Mouse (Mus musculus): Measurements from ENCODE around the gene Mei1. TPM values are rescaled to one million over a fixed set of nuclear protein-coding genes. Genes with fewer than 3 reads are reported as not detected.

Mei1 gene
- not detected in 2 replicates for polyA plus RNA-seq (2014; fragmentation: Nextera tagmentation; extraction: Ambion mirVana)

DNA sequence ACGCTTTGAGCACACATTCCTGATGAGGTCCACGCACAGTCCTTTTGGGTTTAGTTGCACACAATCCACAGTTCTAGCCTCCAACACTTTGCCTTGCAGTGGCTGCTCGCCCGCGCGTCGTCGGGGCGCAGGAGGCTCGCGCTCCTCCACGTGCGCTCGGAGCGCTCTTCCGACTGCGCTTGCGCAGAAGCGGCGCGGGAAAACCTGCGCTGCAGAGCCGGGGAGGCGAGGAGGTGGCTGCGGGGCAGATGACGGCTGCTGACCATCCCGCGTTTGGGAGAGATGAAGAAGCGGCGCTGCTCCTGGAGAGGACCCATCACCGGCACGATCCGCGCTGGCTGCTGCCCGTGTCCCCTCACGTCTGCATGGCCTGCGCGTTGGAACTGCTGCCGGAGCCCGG lies at the start of gene Mei1:
Gene Mei1 (plus strand): TSS at position 99 of the 400 bp plus-strand sequence.
- Histone ChIP-seq H3K27me3 (ENCODE audit: control insufficient read depth, insufficient read depth, low read length) (peaks cover 22% of the 10 kb centered on the region), H3K4me1 (replicated peaks; ENCODE audit: control insufficient read depth, insufficient read depth, low read length) (no peaks in the 10 kb centered on the region), H3K4me2 (ENCODE audit: low read depth, low read length, severe bottlenecking) (no peak within 1 kb of the TSS), H3K9me3 (ENCODE audit: control insufficient read depth, low read length) (no peaks in the 10 kb centered on the region; the same call in 1 of the 2 replicates), H3K36me3 (ENCODE audit: control insufficient read depth, insufficient read depth, low read length) (no peaks in the 10 kb centered on the region), H3K9ac (ENCODE audit: low read length) (no peak within 1 kb of the TSS), H3K4me3 (ENCODE audit: low read depth, low read length) (no peak within 1 kb of the TSS), H3K27ac (ENCODE audit: low read depth, low read length) (no peak within 1 kb of the TSS)
- WGBS, result 30% methylated on average over 40 of the region's 40 CpGs
- DNase-seq (ENCODE audit: low spot score) (peak; percentile 58), ATAC-seq (replicated peaks; ENCODE audit: low FRiP score) (no peak)

DNA sequence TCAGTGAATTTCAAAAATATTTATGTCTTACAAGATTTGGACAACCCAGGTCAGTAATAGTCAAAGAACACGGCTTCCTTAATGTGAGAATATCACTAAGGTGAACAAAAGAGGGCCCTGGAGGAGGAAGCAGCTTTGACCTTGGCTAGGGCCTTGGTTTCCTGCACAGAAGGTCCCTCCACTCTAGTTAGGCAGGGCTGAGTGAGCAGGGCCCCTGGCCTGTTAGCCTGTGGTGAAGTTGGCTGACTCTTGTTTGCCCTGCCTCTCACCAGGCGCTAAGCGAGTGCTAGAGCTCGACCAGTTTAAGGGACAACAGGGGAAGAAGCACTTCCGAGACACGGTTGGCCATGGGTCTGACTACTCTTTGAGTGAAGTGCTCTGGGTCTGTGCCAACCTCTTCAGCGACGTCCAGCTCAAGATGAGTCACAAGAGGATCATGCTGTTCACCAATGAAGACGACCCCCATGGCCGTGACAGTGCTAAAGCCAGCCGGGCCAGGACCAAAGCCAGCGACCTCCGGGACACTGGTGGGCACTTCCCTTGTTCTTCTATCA lies 47.2 kb upstream of the Mei1 start:
- 91% methylated on average over 13 of the region's 13 CpGs for WGBS
- H3K9me3 ChIP-seq (ENCODE audit: control insufficient read depth, low read length), result no peaks in the 10 kb centered on the region
- DNase-seq (ENCODE audit: low spot score), result no peak
- no peak overlapping the region for H3K4me2 ChIP-seq (ENCODE audit: low read depth, low read length, severe bottlenecking)
- no peak for ATAC-seq (replicated peaks; ENCODE audit: low FRiP score)
- H3K27me3 ChIP-seq (ENCODE audit: control insufficient read depth, insufficient read depth, low read length), result no peaks in the 10 kb centered on the region
- H3K4me3 ChIP-seq (ENCODE audit: low read depth, low read length), result no peak overlapping the region
- H3K27ac ChIP-seq (ENCODE audit: low read depth, low read length), result no peak overlapping the region
- no peaks in the 10 kb centered on the region for H3K4me1 ChIP-seq (replicated peaks; ENCODE audit: control insufficient read depth, insufficient read depth, low read length)
- peaks cover 13% of the 10 kb centered on the region for H3K36me3 ChIP-seq (ENCODE audit: control insufficient read depth, insufficient read depth, low read length)
- H3K9ac ChIP-seq (ENCODE audit: low read length), result no peak overlapping the region

DNA sequence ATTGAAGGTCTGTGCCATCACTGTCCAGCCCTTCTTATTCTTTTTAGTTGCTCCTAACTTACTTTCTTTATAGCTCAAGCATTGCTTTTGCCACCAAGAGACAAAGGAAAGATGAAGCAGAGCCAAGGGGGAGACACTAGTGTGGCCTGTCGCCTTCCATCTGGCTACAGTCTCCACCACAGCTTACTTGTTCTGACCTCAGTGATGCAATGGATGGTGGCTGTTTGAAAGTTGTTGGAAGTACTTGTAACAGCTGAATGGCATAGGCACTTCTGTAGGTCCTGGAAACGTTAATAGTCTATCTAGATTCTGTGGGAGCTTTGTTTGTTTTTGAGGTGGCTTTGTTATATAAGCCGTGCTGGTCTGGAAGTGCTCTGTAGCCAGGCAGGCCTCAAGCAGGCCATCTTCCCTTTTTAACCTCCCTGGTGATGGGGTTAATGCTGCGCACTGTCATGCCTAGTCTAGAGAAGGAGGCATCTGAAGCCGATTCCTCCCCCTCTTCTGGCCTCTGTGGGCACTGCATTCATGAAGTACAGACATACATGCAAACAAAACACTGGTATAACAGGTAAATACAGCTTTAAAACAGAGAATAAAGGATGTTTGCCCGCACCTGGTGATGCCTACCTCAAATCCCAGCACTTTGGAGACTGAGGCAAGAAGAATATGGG lies 45.7 kb upstream of the Mei1 start:
- H3K4me2 ChIP-seq (ENCODE audit: low read depth, low read length, severe bottlenecking), result no peak overlapping the region
- H3K27me3 ChIP-seq (ENCODE audit: control insufficient read depth, insufficient read depth, low read length), result no peaks in the 10 kb centered on the region
- no peak for DNase-seq (ENCODE audit: low spot score)
- peaks cover 14% of the 10 kb centered on the region for H3K36me3 ChIP-seq (ENCODE audit: control insufficient read depth, insufficient read depth, low read length)
- H3K27ac ChIP-seq (ENCODE audit: low read depth, low read length), result no peak overlapping the region
- H3K4me1 ChIP-seq (replicated peaks; ENCODE audit: control insufficient read depth, insufficient read depth, low read length), result no peaks in the 10 kb centered on the region
- 92% methylated on average over 6 of the region's 6 CpGs for WGBS
- no peak overlapping the region for H3K9ac ChIP-seq (ENCODE audit: low read length)
- no peak for ATAC-seq (replicated peaks; ENCODE audit: low FRiP score)
- H3K4me3 ChIP-seq (ENCODE audit: low read depth, low read length), result no peak overlapping the region
- no peaks in the 10 kb centered on the region for H3K9me3 ChIP-seq (ENCODE audit: control insufficient read depth, low read length)

DNA sequence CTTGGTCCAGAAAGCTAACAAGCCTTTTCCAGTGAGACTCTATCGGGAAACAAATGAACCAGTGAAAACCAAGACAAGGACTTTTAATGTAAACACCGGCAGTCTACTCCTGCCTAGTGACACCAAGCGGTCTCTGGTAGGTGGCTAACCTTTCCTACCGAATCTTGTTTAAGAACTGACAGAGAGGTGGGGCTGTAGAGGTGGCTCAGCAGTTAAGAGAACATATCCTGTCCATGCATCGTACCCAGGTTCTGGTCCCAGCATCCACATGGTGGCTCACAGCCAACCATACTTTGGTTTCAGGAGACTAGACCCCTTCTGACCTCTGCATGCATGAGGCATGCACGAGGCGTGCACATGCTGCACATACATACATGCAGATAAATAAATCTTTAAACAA lies 42.5 kb upstream of the Mei1 start:
- Histone ChIP-seq H3K4me3 (ENCODE audit: low read depth, low read length) (no peak overlapping the region), H3K36me3 (ENCODE audit: control insufficient read depth, insufficient read depth, low read length) (peaks cover 17% of the 10 kb centered on the region), H3K27me3 (ENCODE audit: control insufficient read depth, insufficient read depth, low read length) (no peaks in the 10 kb centered on the region), H3K9ac (ENCODE audit: low read length) (no peak overlapping the region), H3K27ac (ENCODE audit: low read depth, low read length) (no peak overlapping the region), H3K9me3 (ENCODE audit: control insufficient read depth, low read length) (no peaks in the 10 kb centered on the region), H3K4me2 (ENCODE audit: low read depth, low read length, severe bottlenecking) (no peak overlapping the region), H3K4me1 (replicated peaks; ENCODE audit: control insufficient read depth, insufficient read depth, low read length) (no peaks in the 10 kb centered on the region)
- WGBS, result 95% methylated on average over 7 of the region's 7 CpGs
- DNase-seq (ENCODE audit: low spot score), result no peak
- ATAC-seq (replicated peaks; ENCODE audit: low FRiP score), result no peak

DNA sequence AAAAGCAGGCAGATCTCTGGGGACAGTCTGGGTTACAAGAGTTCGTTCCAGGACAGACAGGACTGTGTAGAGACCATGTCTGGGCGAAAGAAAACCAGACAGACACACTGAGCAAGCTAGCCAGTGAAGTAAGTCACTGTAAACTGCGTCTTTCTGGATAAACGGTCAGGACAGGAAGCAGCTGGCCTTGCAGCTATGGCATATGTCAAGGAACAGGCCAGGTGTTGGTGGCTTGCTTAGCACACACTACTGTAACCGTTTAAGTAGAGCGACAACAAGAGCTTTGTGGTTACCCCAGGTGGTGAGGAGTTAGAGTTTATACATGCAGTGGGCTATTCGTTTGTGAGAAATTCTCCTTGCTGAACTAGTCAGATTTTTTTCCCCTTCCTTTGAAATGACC lies 42.1 kb upstream of the Mei1 start:
- no peak overlapping the region for H3K4me2 ChIP-seq (ENCODE audit: low read depth, low read length, severe bottlenecking)
- no peaks in the 10 kb centered on the region for H3K27me3 ChIP-seq (ENCODE audit: control insufficient read depth, insufficient read depth, low read length)
- peaks cover 17% of the 10 kb centered on the region for H3K36me3 ChIP-seq (ENCODE audit: control insufficient read depth, insufficient read depth, low read length)
- no peak overlapping the region for H3K4me3 ChIP-seq (ENCODE audit: low read depth, low read length)
- H3K9me3 ChIP-seq (ENCODE audit: control insufficient read depth, low read length), result no peaks in the 10 kb centered on the region
- DNase-seq (ENCODE audit: low spot score) (no peak), ATAC-seq (replicated peaks; ENCODE audit: low FRiP score) (no peak)
- 92% methylated on average over 7 of the region's 7 CpGs for WGBS
- H3K27ac ChIP-seq (ENCODE audit: low read depth, low read length), result no peak overlapping the region
- no peak overlapping the region for H3K9ac ChIP-seq (ENCODE audit: low read length)
- H3K4me1 ChIP-seq (replicated peaks; ENCODE audit: control insufficient read depth, insufficient read depth, low read length), result no peaks in the 10 kb centered on the region

DNA sequence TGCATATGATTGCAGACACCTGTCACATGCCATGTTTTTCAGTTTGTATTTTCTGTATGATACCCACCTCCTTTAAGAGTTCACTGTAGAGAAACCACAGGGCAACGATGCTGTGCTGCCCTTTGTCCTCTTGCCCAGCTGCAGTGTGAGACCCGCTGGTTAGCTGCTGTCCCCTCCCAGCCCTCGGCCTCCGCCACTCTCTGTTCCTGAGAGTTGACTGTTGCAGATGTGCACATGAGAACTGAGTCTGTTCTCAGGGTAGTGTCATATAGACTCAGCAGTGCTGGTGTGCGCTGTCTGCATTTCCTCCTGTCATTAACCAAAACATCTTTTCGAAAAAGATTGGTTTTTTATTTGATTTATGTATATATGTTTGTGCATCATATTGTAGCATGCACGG lies 37.4 kb upstream of the Mei1 start:
- DNase-seq (ENCODE audit: low spot score), result no peak
- WGBS, result 91% methylated on average over 7 of the region's 7 CpGs
- no peak for ATAC-seq (replicated peaks; ENCODE audit: low FRiP score)
- H3K4me3 ChIP-seq (ENCODE audit: low read depth, low read length), result no peak overlapping the region
- H3K4me2 ChIP-seq (ENCODE audit: low read depth, low read length, severe bottlenecking), result no peak overlapping the region
- no peaks in the 10 kb centered on the region for H3K9me3 ChIP-seq (ENCODE audit: control insufficient read depth, low read length)
- H3K36me3 ChIP-seq (ENCODE audit: control insufficient read depth, insufficient read depth, low read length), result peaks cover 7% of the 10 kb centered on the region; the same call in 1 of the 2 replicates
- H3K4me1 ChIP-seq (replicated peaks; ENCODE audit: control insufficient read depth, insufficient read depth, low read length), result no peaks in the 10 kb centered on the region
- no peak overlapping the region for H3K9ac ChIP-seq (ENCODE audit: low read length)
- no peak overlapping the region for H3K27ac ChIP-seq (ENCODE audit: low read depth, low read length)
- no peaks in the 10 kb centered on the region for H3K27me3 ChIP-seq (ENCODE audit: control insufficient read depth, insufficient read depth, low read length)

DNA sequence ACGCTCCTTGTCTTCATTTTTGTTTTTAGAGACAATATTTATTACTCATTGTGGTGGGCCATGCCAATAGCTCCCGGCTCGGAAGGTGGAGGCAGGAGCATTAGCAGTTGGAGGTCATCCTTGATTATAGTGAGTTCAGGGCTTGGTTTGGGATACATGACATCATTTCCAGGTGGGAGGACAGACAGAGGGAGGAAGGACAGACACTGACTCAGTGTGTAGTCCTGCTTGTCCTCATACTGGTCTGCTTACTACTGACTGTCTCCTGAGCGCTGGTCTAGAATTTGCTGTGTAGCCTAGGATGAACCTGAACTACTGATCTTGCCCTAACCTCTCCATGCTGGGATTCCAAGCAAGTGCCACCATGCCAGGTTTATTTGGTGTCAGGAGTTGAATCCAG lies 36.0 kb upstream of the Mei1 start, which contains the start of gene Desi1:
Gene Desi1 (minus strand): TSS at position 101 of the 400 bp plus-strand sequence.
- DNase-seq (ENCODE audit: low spot score) (no peak), ATAC-seq (replicated peaks; ENCODE audit: low FRiP score) (no peak)
- H3K27ac ChIP-seq (ENCODE audit: low read depth, low read length), result no peak within 1 kb of the TSS
- peaks cover 3% of the 10 kb centered on the region; the same call in 1 of the 2 replicates for H3K36me3 ChIP-seq (ENCODE audit: control insufficient read depth, insufficient read depth, low read length)
- WGBS, result 94% methylated on average over 4 of the region's 4 CpGs
- H3K4me2 ChIP-seq (ENCODE audit: low read depth, low read length, severe bottlenecking), result no peak within 1 kb of the TSS
- H3K4me1 ChIP-seq (replicated peaks; ENCODE audit: control insufficient read depth, insufficient read depth, low read length), result no peaks in the 10 kb centered on the region
- H3K4me3 ChIP-seq (ENCODE audit: low read depth, low read length), result no peak within 1 kb of the TSS
- no peaks in the 10 kb centered on the region for H3K27me3 ChIP-seq (ENCODE audit: control insufficient read depth, insufficient read depth, low read length)
- H3K9me3 ChIP-seq (ENCODE audit: control insufficient read depth, low read length), result no peaks in the 10 kb centered on the region
- H3K9ac ChIP-seq (ENCODE audit: low read length), result no peak within 1 kb of the TSS

DNA sequence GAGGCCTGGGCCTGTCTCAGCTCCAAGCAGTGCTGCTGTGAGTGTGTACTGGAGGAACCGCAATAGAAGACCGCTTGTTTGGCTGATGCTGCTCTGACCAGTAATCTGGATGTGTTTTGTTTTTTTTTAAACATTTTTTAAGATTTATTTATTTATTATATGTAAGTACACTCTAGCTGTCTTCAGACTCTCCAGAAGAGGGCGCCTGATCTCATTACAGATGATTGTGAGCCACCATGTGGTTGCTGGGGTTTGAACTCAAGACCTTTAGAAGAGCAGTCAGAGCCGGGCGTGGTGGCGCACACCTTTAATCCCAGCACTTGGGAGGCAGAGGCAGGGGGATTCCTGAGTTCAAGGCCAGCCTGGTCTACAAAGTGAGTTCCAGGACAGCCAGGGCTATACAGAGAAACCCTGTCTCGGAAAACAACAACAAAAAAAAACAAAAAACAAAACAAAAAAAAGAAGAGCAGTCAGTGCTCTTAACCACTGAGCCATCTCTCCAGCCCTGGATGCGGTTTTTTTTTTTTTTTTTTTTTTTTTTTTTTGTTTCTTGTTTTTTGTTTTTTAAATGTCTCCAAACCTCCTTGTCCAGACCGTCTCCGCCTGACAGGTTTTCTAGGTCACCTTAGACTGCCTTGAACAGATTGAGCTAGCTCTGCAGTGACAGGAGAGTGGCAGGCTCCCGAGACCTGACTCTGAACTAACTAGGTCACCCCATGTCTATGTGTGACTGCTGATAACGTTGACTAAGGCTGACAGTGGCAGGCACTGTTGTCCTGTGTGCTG lies 33.7 kb upstream of the Mei1 start:
- Histone ChIP-seq H3K4me3 (ENCODE audit: low read depth, low read length) (no peak overlapping the region), H3K4me2 (ENCODE audit: low read depth, low read length, severe bottlenecking) (no peak overlapping the region), H3K27ac (ENCODE audit: low read depth, low read length) (no peak overlapping the region), H3K9ac (ENCODE audit: low read length) (no peak overlapping the region), H3K27me3 (ENCODE audit: control insufficient read depth, insufficient read depth, low read length) (no peaks in the 10 kb centered on the region), H3K4me1 (replicated peaks; ENCODE audit: control insufficient read depth, insufficient read depth, low read length) (no peaks in the 10 kb centered on the region), H3K9me3 (ENCODE audit: control insufficient read depth, low read length) (no peaks in the 10 kb centered on the region), H3K36me3 (ENCODE audit: control insufficient read depth, insufficient read depth, low read length) (peaks cover 2% of the 10 kb centered on the region; the same call in 1 of the 2 replicates)
- ATAC-seq (replicated peaks; ENCODE audit: low FRiP score) (no peak), DNase-seq (ENCODE audit: low spot score) (no peak)
- WGBS, result 86% methylated on average over 12 of the region's 12 CpGs
